Mouse (Mus musculus) stomach, postnatal 0 days (tissue): Measurements from ENCODE around the gene Farsb. TPM values are rescaled to one million over a fixed set of nuclear protein-coding genes. Genes with fewer than 3 reads are reported as not detected.
"Not testable (repeated sequence)": the region's sequence is repeated elsewhere in the genome, so short reads cannot be mapped to it uniquely, and the experiment has no call there.

ENCODE experiments used
- ATAC-seq: fragments of 200-750 bp; cut with Nextera tagmentation; 2 replicates; pipeline ENCODE4 v1.8.0; 2017; ENCODE audit not compliant: low FRiP score, low TSS enrichment
- DNase-seq: peaks from one replicate; pipeline ENCODE4 v3.0.0-alpha.2; 2016; ENCODE audit warnings: low spot score
- H3K27ac ChIP-seq: fragments of 300-500 bp; sonication (generic); replicated peaks from 2 replicates; pipeline ENCODE4 v1.5.1; 2014; ENCODE audit warnings: mild to moderate bottlenecking, control low read depth
- H3K27me3 ChIP-seq: fragments of 300-500 bp; sonication (generic); 2 replicates; pipeline ENCODE4 v1.6.1; 2014; ENCODE audit warnings: low read length; ENCODE audit not compliant: control insufficient read depth, insufficient read depth
- H3K36me3 ChIP-seq: fragments of 300-500 bp; sonication (generic); 2 replicates; pipeline ENCODE4 v1.6.1; 2014; ENCODE audit warnings: low read length, mixed read lengths; ENCODE audit not compliant: control insufficient read depth, insufficient read depth
- H3K4me1 ChIP-seq: fragments of 300-500 bp; sonication (generic); replicated peaks from 2 replicates; pipeline ENCODE4 v1.6.1; 2014; ENCODE audit warnings: antibody characterized with exemption; ENCODE audit not compliant: control insufficient read depth, insufficient read depth
- H3K4me2 ChIP-seq: fragments of 300-500 bp; sonication (generic); replicated peaks from 2 replicates; pipeline ENCODE4 v1.6.1; 2014; ENCODE audit warnings: low read depth, mild to moderate bottlenecking, control low read depth, moderate library complexity
- H3K4me3 ChIP-seq: fragments of 300-500 bp; sonication (generic); 2 replicates; pipeline ENCODE4 v1.5.1; 2014; ENCODE audit warnings: low read depth, low read length, control low read depth
- H3K9ac ChIP-seq: fragments of 300-500 bp; sonication (generic); 2 replicates; pipeline ENCODE4 v1.6.1; 2014; ENCODE audit warnings: mild to moderate bottlenecking, low read length, control low read depth, mixed read lengths
- H3K9me3 ChIP-seq: fragments of 300-500 bp; sonication (generic); 2 replicates; pipeline ENCODE4 v1.6.1; 2016; ENCODE audit warnings: low read length; ENCODE audit not compliant: control insufficient read depth
- CTCF ChIP-seq: IDR thresholded peaks from 2 replicates; pipeline ENCODE4 v1.5.1; 2016; ENCODE audit warnings: antibody characterized with exemption, low read depth, mild to moderate bottlenecking, moderate library complexity
- EP300 ChIP-seq: optimal IDR thresholded peaks from 2 replicates; pipeline ENCODE3; 2016; ENCODE audit warnings: antibody characterized with exemption
- WGBS: fragments of 180-500 bp; shearing (Covaris S2); extraction: QIAGEN DNeasy Blood & Tissue Kit; methylation state at CpG from one replicate; pipeline ENCODE4 v1.1.7; 2014; 5-methylcytosine and 5-hydroxymethylcytosine counted together
- polyA plus RNA-seq: library from polyadenylated mRNA; unstranded; fragments of >200 nt; fragmentation: Nextera tagmentation; extraction: Ambion mirVana; gene quantifications from 2 replicates; pipeline ENCODE4 v1.2.1, GENCODE M21; 2015

The Farsb gene
- polyA plus RNA-seq, 1 experiment from 2014 or later = 81.5 TPM

- DNase-seq (no peak), ATAC-seq (no peak)
- Histone ChIP-seq H3K27ac (no peak overlapping the region), H3K4me1 (no peaks in the 10 kb centered on the region), H3K27me3 (no peaks in the 10 kb centered on the region), H3K9ac (no peak overlapping the region), H3K4me2 (no peak overlapping the region), H3K4me3 (no peak overlapping the region), H3K9me3 (no peaks in the 10 kb centered on the region), H3K36me3 (no peaks in the 10 kb centered on the region)
- WGBS = 74% methylated on average over 8 of the region's 8 CpGs
- TF ChIP-seq CTCF = no peak
- no peak for TF ChIP-seq EP300
Measured at GRCm38 (mm10) chr1:78512756-78513155, 24.1 kb upstream of the Farsb start.

GRCm38 (mm10) chr1:78511621-78512160 lies 23.0 kb upstream of the Farsb start, which contains the start of gene BC035947:
Gene BC035947, minus strand, starts transcription at chr1:78512158.
- Histone ChIP-seq H3K4me2 (peak within 1 kb of the TSS; percentile 52), H3K27ac (no peak within 1 kb of the TSS), H3K4me1 (no peaks in the 10 kb centered on the region), H3K9ac (0 out of 2 replicates have a peak within 1 kb of the TSS, but pooled peaks have one; percentile 31), H3K9me3 (no peaks in the 10 kb centered on the region), H3K36me3 (no peaks in the 10 kb centered on the region), H3K4me3 (peak within 1 kb of the TSS; percentile 31), H3K27me3 (no peaks in the 10 kb centered on the region)
- no peak for TF ChIP-seq EP300
- no peak for TF ChIP-seq CTCF
- peak; percentile 51 for DNase-seq
- WGBS = 3% methylated on average over 25 of the region's 25 CpGs
- ATAC-seq = peak; percentile 65; the same call in 1 of the 2 replicates

DNA sequence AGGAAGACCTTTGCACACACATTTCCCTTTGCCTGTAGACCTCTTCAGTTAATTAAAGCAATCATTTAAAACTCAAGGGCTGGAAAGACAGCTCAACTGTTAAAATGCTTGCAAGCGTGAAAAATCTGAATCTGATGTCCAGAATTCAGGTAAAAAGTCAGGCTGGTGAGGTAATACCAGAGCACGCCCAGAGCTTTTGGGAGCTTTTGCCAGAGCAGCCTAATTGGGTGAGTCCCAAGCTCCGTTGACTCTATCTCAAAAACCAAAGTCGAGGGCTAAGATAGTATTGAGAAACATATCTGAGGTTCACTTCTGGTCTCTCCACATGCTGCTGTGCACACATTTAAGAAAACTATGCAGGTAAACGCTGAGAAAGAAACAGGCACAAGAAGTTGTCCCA lies 22.2 kb upstream of the Farsb start, which contains the start of gene Mogat1:
Mogat1 (plus strand) TSS at position 130 of the 400 bp plus-strand sequence.
- Histone ChIP-seq H3K9me3 (no peaks in the 10 kb centered on the region), H3K9ac (0 out of 2 replicates have a peak within 1 kb of the TSS, but pooled peaks have one; percentile 31)

DNA sequence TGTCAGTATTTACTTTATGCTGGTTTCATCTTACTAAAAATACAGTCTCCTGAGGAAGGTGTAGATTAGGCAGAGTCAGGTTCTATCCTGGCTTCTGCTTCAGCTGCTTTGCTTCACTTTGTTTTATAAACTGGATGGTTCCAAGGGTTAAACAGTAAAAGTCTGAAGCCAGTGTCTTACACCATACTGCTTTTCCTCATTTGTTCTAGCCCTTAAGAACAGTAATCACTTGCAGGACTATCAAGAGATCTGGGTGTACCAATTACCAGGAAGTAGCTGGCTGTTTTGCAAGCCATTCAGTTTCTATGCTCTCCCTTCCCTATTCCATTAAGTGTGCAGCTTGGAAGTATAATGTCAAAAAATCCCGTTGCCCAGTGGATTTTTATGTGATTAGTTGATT lies 18.4 kb upstream of the Farsb start:
- WGBS = 33% methylated on average over 1 of the region's 1 CpGs
- no peaks in the 10 kb centered on the region for H3K4me1 ChIP-seq
- no peak overlapping the region for H3K4me2 ChIP-seq
- no peak overlapping the region for H3K27ac ChIP-seq
- H3K27me3 ChIP-seq = no peaks in the 10 kb centered on the region
- H3K9me3 ChIP-seq = no peaks in the 10 kb centered on the region
- no peak overlapping the region for H3K9ac ChIP-seq
- H3K4me3 ChIP-seq = no peak overlapping the region
- no peak for DNase-seq
- no peak for TF ChIP-seq EP300
- no peak for TF ChIP-seq CTCF
- H3K36me3 ChIP-seq = no peaks in the 10 kb centered on the region
- 0 out of 2 replicates have a peak, but pooled peaks have one; percentile 32 for ATAC-seq

More for the DNA sequence above, 22.2 kb upstream of the Farsb start, which contains the start of gene Mogat1:
- ATAC-seq (no peak), DNase-seq (no peak)
- no peak within 1 kb of the TSS for H3K27ac ChIP-seq
- 45% methylated on average over 5 of the region's 5 CpGs for WGBS
- no peaks in the 10 kb centered on the region for H3K4me1 ChIP-seq
- no peaks in the 10 kb centered on the region for H3K36me3 ChIP-seq
- peak within 1 kb of the TSS; percentile 52 for H3K4me2 ChIP-seq
- no peak for TF ChIP-seq EP300
- TF ChIP-seq CTCF = no peak
- peak within 1 kb of the TSS; percentile 31 for H3K4me3 ChIP-seq
- H3K27me3 ChIP-seq = no peaks in the 10 kb centered on the region

- TF ChIP-seq EP300 = no peak
- no peak for TF ChIP-seq CTCF
- Histone ChIP-seq H3K4me1 (no peaks in the 10 kb centered on the region), H3K9me3 (no peaks in the 10 kb centered on the region), H3K4me3 (no peak overlapping the region), H3K36me3 (no peaks in the 10 kb centered on the region), H3K4me2 (no peak overlapping the region), H3K9ac (no peak overlapping the region), H3K27me3 (no peaks in the 10 kb centered on the region), H3K27ac (no peak overlapping the region)
- no peak for ATAC-seq
- DNase-seq = no peak
- WGBS = 90% methylated on average over 6 of the region's 6 CpGs
Measured at GRCm38 (mm10) chr1:78502527-78502926, 13.8 kb upstream of the Farsb start.

DNA sequence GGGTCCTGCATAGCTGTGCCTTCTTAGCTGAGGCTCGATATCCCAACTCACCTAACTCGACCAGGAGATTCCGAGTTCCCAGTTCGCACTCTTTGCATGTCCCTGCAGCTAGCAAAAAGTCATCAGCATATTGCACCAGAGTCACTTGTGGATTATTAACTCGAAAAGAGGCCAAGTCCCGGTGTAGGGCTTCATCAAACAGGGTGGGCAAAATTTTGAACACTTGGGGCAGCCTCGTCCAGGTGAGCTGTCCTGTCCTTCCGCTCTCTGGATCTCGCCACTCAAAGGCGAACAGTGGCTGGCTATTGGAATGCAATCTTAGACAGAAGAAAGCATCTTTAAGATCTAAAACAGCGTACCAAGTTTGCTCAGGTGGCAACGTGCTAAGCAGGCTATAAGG lies 13.2 kb upstream of the Farsb start:
- not testable (repeated sequence) for H3K9me3 ChIP-seq, H3K4me2 ChIP-seq, DNase-seq, H3K36me3 ChIP-seq, ATAC-seq, H3K4me3 ChIP-seq, H3K9ac ChIP-seq, H3K27ac ChIP-seq, H3K4me1 ChIP-seq, H3K27me3 ChIP-seq
- WGBS = 82% methylated on average over 12 of the region's 12 CpGs
